Mouse (Mus musculus) layer of hippocampus, postnatal 14 days (tissue): Measurements from ENCODE around the gene 1700049E17Rik1. TPM values are rescaled to one million over a fixed set of nuclear protein-coding genes. Genes with fewer than 3 reads are reported as not detected.
"Not testable (repeated sequence)": the region's sequence is repeated elsewhere in the genome, so short reads cannot be mapped to it uniquely, and the experiment has no call there.

ENCODE experiments used
- DNase-seq, 2 experiments: peaks; one replicate each; pipeline ENCODE4 v3.0.0; 2021 to 2022; ENCODE audit warnings: low spot score in 2 of 2, mixed read lengths in 1 of 2
- long read RNA-seq, 2 experiments: library from polyadenylated mRNA; stranded (forward); transcript quantifications; one replicate each; pipeline ENCODE4 v2.0.0; 2021
- total RNA-seq, 2 experiments: library from RNA; stranded (reverse); gene quantifications; 2 replicates each; pipeline ENCODE4 v1.2.3; 2021

Gene 1700049E17Rik1
- total RNA-seq: not detected
- long read RNA-seq, experiment 1: 0 reads
- long read RNA-seq, experiment 2: 0 reads

- DNase-seq: not testable (repeated sequence)
Observed at GRCm38 (mm10) chr14:41924649-41925048, at the start of gene 1700049E17Rik1. Gene 1700049E17Rik1 (plus strand): TSS chr14:41924949.

GRCm38 (mm10) chr14:41907190-41907589 is 17.6 kb upstream of the 1700049E17Rik1 start, which contains the start of gene Gm7980:
Gene Gm7980 (minus strand): TSS chr14:41907290.
- not testable (repeated sequence) for DNase-seq

- not testable (repeated sequence) for DNase-seq
Observed at GRCm38 (mm10) chr14:41943695-41944094, 18.9 kb downstream of the 1700049E17Rik1 start, which contains the start of gene 1700024B05Rik. Gene 1700024B05Rik (plus strand): TSS chr14:41943995.

- DNase-seq: not testable (repeated sequence)
Observed at GRCm38 (mm10) chr14:41964095-41964494, 39.3 kb downstream of the 1700049E17Rik1 start.

GRCm38 (mm10) chr14:41967827-41968226 is 43.1 kb downstream of the 1700049E17Rik1 start, which contains the start of gene Gm6401:
Gene Gm6401 (minus strand): TSS chr14:41967927.
- not testable (repeated sequence) for DNase-seq

GRCm38 (mm10) chr14:41968596-41968995 is 43.8 kb downstream of the 1700049E17Rik1 start:
- DNase-seq: not testable (repeated sequence)

Other genes with a start within 250 kb of the 1700049E17Rik1 start
- not detected for gene Gm8068, start 223.1 kb upstream of the 1700049E17Rik1 start, total RNA-seq
- gene Gm7929, start 174.3 kb upstream of the 1700049E17Rik1 start, total RNA-seq: not detected
- not detected for gene Gm47189, start 152.5 kb upstream of the 1700049E17Rik1 start, total RNA-seq
- gene Gm7980, start 17.7 kb upstream of the 1700049E17Rik1 start, total RNA-seq: not detected
- not detected for gene 1700024B05Rik, start 19.0 kb downstream of the 1700049E17Rik1 start, total RNA-seq
- gene Gm6401, start 43.0 kb downstream of the 1700049E17Rik1 start, total RNA-seq: not detected
- 1 to 10 TPM in 1 of 2 experiments, under 1 TPM in 1; 0.99 to 1.0 TPM for gene Gm3543, start 58.4 kb downstream of the 1700049E17Rik1 start, total RNA-seq
- not detected for gene Gm7951, start 192.4 kb downstream of the 1700049E17Rik1 start, total RNA-seq
- not detected for gene Gm17027, start 237.7 kb downstream of the 1700049E17Rik1 start, total RNA-seq